Mouse (Mus musculus) forebrain, embryonic 14.5 days (tissue): Measurements from ENCODE around the gene Rag1. TPM values are rescaled to one million over a fixed set of nuclear protein-coding genes. Genes with fewer than 3 reads are reported as not detected.
A peak's percentile ranks its signal among the peaks of the same experiment; 100 is the strongest.

ENCODE experiments used
- ATAC-seq: fragments of 200-750 bp; cut with Nextera tagmentation; 2 replicates; pipeline ENCODE4 v1.8.0; 2017; ENCODE audit warnings: mild to moderate bottlenecking, moderate library complexity
- DNase-seq: peaks from one replicate; pipeline ENCODE4 v3.0.0-alpha.2; 2015; ENCODE audit warnings: low spot score
- H3K27ac ChIP-seq: fragments of 300-500 bp; sonication (generic); 2 replicates; pipeline ENCODE4 v1.5.1; 2014; ENCODE audit warnings: low read depth, mild to moderate bottlenecking, control low read depth, low read length, moderate library complexity
- H3K27me3 ChIP-seq: fragments of 300-500 bp; sonication (generic); replicated peaks from 2 replicates; pipeline ENCODE4 v1.6.1; 2014; ENCODE audit warnings: low read length, control low read depth, mixed read lengths; ENCODE audit not compliant: control insufficient read depth, insufficient read depth
- H3K36me3 ChIP-seq: fragments of 300-500 bp; sonication (generic); 2 replicates; pipeline ENCODE4 v1.6.1; 2014; ENCODE audit warnings: low read length, control low read depth; ENCODE audit not compliant: control insufficient read depth, insufficient read depth
- H3K4me1 ChIP-seq: fragments of 300-500 bp; sonication (generic); 2 replicates; pipeline ENCODE4 v1.6.1; 2014; ENCODE audit warnings: antibody characterized with exemption, low read length, control low read depth; ENCODE audit not compliant: control insufficient read depth, insufficient read depth
- H3K4me2 ChIP-seq: fragments of 300-500 bp; sonication (generic); 2 replicates; pipeline ENCODE4 v1.6.1; 2014; ENCODE audit warnings: mild to moderate bottlenecking, control low read depth, low read length
- H3K4me3 ChIP-seq: fragments of 300-500 bp; sonication (generic); 2 replicates; pipeline ENCODE4 v1.5.1; 2014; ENCODE audit warnings: low read depth, low read length, control low read depth
- H3K9ac ChIP-seq: fragments of 300-500 bp; sonication (generic); 2 replicates; pipeline ENCODE4 v1.6.1; 2014; ENCODE audit warnings: mild to moderate bottlenecking, low read length, control low read depth, moderate library complexity
- H3K9me3 ChIP-seq: fragments of 300-500 bp; sonication (generic); replicated peaks from 2 replicates; pipeline ENCODE4 v1.6.1; 2016; ENCODE audit warnings: low read length, control low read depth, mixed read lengths; ENCODE audit not compliant: control insufficient read depth
- WGBS: fragments of 180-500 bp; shearing (Covaris S2); extraction: QIAGEN DNeasy Blood & Tissue Kit; methylation state at CpG from one replicate; pipeline ENCODE4 v1.1.7; 2014; 5-methylcytosine and 5-hydroxymethylcytosine counted together
- polyA plus RNA-seq: library from polyadenylated mRNA; unstranded; fragments of >200 nt; fragmentation: Nextera tagmentation; extraction: Ambion mirVana; gene quantifications from 2 replicates; pipeline ENCODE4 v1.2.1, GENCODE M21; 2014

Rag1 gene
- polyA plus RNA-seq, 1 experiment from 2014 or later = 0.13 TPM

- ATAC-seq = no peak
- H3K27ac ChIP-seq = no peak overlapping the region
- H3K9me3 ChIP-seq = no peaks in the 10 kb centered on the region
- H3K4me3 ChIP-seq = no peak overlapping the region
- 46% methylated on average over 2 of the region's 2 CpGs for WGBS
- DNase-seq = no peak
- no peak overlapping the region for H3K4me2 ChIP-seq
- no peaks in the 10 kb centered on the region for H3K36me3 ChIP-seq
- 0 out of 2 replicates have a peak, but pooled peaks cover 2% of the 10 kb centered on the region for H3K4me1 ChIP-seq
- no peaks in the 10 kb centered on the region for H3K27me3 ChIP-seq
- H3K9ac ChIP-seq = no peak overlapping the region
Observed at GRCm38 (mm10) chr2:101624011-101624410, 25.3 kb downstream of the Rag1 start.

GRCm38 (mm10) chr2:101623042-101623441 lies 26.3 kb downstream of the Rag1 start:
- ATAC-seq = no peak
- WGBS = 23% methylated on average over 2 of the region's 2 CpGs
- H3K4me1 ChIP-seq = 0 out of 2 replicates have a peak, but pooled peaks cover 2% of the 10 kb centered on the region

GRCm38 (mm10) chr2:101621611-101622010 lies 27.7 kb downstream of the Rag1 start:
- ATAC-seq (no peak), DNase-seq (no peak)
- WGBS = 56% methylated on average over 7 of the region's 7 CpGs

More at GRCm38 (mm10) chr2:101623042-101623441, 26.3 kb downstream of the Rag1 start:
- Histone ChIP-seq H3K9me3 (no peaks in the 10 kb centered on the region), H3K36me3 (no peaks in the 10 kb centered on the region), H3K4me3 (no peak overlapping the region), H3K4me2 (no peak overlapping the region), H3K27ac (no peak overlapping the region), H3K9ac (no peak overlapping the region), H3K27me3 (no peaks in the 10 kb centered on the region)
- DNase-seq = no peak

GRCm38 (mm10) chr2:101620899-101621298 lies 28.4 kb downstream of the Rag1 start:
- DNase-seq (no peak), ATAC-seq (no peak)
- no peaks in the 10 kb centered on the region for H3K9me3 ChIP-seq
- no peak overlapping the region for H3K4me3 ChIP-seq
- H3K36me3 ChIP-seq = no peaks in the 10 kb centered on the region
- 79% methylated on average over 3 of the region's 3 CpGs for WGBS
- no peak overlapping the region for H3K4me2 ChIP-seq
- H3K27ac ChIP-seq = no peak overlapping the region
- H3K27me3 ChIP-seq = no peaks in the 10 kb centered on the region
- no peak overlapping the region for H3K9ac ChIP-seq
- no peaks in the 10 kb centered on the region for H3K4me1 ChIP-seq

More at GRCm38 (mm10) chr2:101621611-101622010, 27.7 kb downstream of the Rag1 start:
- no peaks in the 10 kb centered on the region for H3K9me3 ChIP-seq
- H3K36me3 ChIP-seq = no peaks in the 10 kb centered on the region
- no peaks in the 10 kb centered on the region for H3K27me3 ChIP-seq
- H3K27ac ChIP-seq = no peak overlapping the region
- H3K4me3 ChIP-seq = no peak overlapping the region
- H3K4me2 ChIP-seq = no peak overlapping the region
- no peaks in the 10 kb centered on the region for H3K4me1 ChIP-seq
- H3K9ac ChIP-seq = no peak overlapping the region

- no peak for ATAC-seq
- no peak overlapping the region for H3K4me3 ChIP-seq
- no peaks in the 10 kb centered on the region for H3K27me3 ChIP-seq
- H3K36me3 ChIP-seq = no peaks in the 10 kb centered on the region
- no peak overlapping the region for H3K4me2 ChIP-seq
- 83% methylated on average over 4 of the region's 4 CpGs for WGBS
- H3K9me3 ChIP-seq = no peaks in the 10 kb centered on the region
- no peaks in the 10 kb centered on the region for H3K4me1 ChIP-seq
- DNase-seq = no peak
- H3K27ac ChIP-seq = no peak overlapping the region
- H3K9ac ChIP-seq = no peak overlapping the region
Observed at GRCm38 (mm10) chr2:101618373-101618772, 30.9 kb downstream of the Rag1 start.

GRCm38 (mm10) chr2:101615464-101616305 lies 33.6 kb downstream of the Rag1 start:
- DNase-seq (no peak), ATAC-seq (0 out of 2 replicates have a peak, but pooled peaks have one; percentile 40)
- no peaks in the 10 kb centered on the region for H3K9me3 ChIP-seq
- H3K9ac ChIP-seq = no peak overlapping the region
- H3K36me3 ChIP-seq = no peaks in the 10 kb centered on the region
- 47% methylated on average over 10 of the region's 10 CpGs for WGBS
- H3K27me3 ChIP-seq = no peaks in the 10 kb centered on the region
- H3K4me3 ChIP-seq = no peak overlapping the region
- H3K27ac ChIP-seq = no peak overlapping the region
- no peak overlapping the region for H3K4me2 ChIP-seq
- H3K4me1 ChIP-seq = 0 out of 2 replicates have a peak, but pooled peaks cover 3% of the 10 kb centered on the region

- no peaks in the 10 kb centered on the region for H3K36me3 ChIP-seq
- H3K27me3 ChIP-seq = no peaks in the 10 kb centered on the region
- ATAC-seq (no peak), DNase-seq (no peak)
- 0 out of 2 replicates have a peak, but pooled peaks cover 6% of the 10 kb centered on the region for H3K4me1 ChIP-seq
- no peak overlapping the region for H3K4me3 ChIP-seq
- H3K9ac ChIP-seq = no peak overlapping the region
- H3K27ac ChIP-seq = no peak overlapping the region
- H3K4me2 ChIP-seq = no peak overlapping the region
- no peaks in the 10 kb centered on the region for H3K9me3 ChIP-seq
- WGBS = 93% methylated on average over 3 of the region's 3 CpGs
Observed at GRCm38 (mm10) chr2:101610861-101611260, 38.4 kb downstream of the Rag1 start.

GRCm38 (mm10) chr2:101608232-101608894 lies 40.9 kb downstream of the Rag1 start:
- peak; percentile 66 for DNase-seq

More at GRCm38 (mm10) chr2:101608232-101608894, 40.9 kb downstream of the Rag1 start:
- Histone ChIP-seq H3K4me2 (no peak overlapping the region), H3K9ac (no peak overlapping the region), H3K27me3 (no peaks in the 10 kb centered on the region), H3K4me3 (no peak overlapping the region), H3K4me1 (0 out of 2 replicates have a peak, but pooled peaks cover 6% of the 10 kb centered on the region), H3K36me3 (no peaks in the 10 kb centered on the region), H3K27ac (no peak overlapping the region), H3K9me3 (no peaks in the 10 kb centered on the region)
- 38% methylated on average over 7 of the region's 7 CpGs for WGBS
- peak; percentile 95 for ATAC-seq
